Mouse (Mus musculus) ES-Bruce4 (cell line): ENCODE measurements around the gene Syt2.

ENCODE experiments used
- CTCF ChIP-seq: IDR thresholded peaks from one replicate; pipeline ENCODE4 v1.8.1; 2011; ENCODE audit warnings: low read depth, low read length
- POLR2A ChIP-seq: IDR thresholded peaks from one replicate; pipeline ENCODE4 v1.8.1; 2011; ENCODE audit warnings: low read length; ENCODE audit not compliant: insufficient read depth

- TF ChIP-seq POLR2A (no peak), CTCF (no peak)
Observed at GRCm38 (mm10) chr1:134634296-134634695, 12.2 kb upstream of the Syt2 start.
